Mouse (Mus musculus): ENCODE results near the gene Ttll3.

The Ttll3 gene

GRCm38 (mm10) chr6:113388960-113389359 lies at the start of gene Ttll3:
Ttll3 (plus strand) TSS chr6:113389260.
- no peak for DNase-seq

DNA sequence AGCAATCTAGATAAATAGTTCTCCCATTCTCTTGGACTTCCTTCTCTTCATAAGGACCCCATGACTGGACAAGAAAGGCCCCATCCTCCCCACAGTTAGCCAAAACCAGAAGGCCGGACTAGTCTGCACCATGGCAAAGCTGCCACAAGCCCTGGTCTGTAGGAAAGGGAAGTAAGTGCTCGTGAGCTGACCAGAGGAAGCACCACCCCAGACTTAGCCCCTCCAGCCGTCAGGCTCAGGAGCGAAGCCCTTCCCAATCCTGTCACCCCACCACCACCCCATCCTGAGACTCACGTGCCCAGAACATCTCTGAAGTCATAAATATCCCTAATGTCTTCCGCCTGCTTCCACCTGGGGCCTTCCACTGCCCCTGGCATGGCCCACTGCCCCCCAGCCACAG lies 47.5 kb upstream of the Ttll3 start:
- no peak for DNase-seq

DNA sequence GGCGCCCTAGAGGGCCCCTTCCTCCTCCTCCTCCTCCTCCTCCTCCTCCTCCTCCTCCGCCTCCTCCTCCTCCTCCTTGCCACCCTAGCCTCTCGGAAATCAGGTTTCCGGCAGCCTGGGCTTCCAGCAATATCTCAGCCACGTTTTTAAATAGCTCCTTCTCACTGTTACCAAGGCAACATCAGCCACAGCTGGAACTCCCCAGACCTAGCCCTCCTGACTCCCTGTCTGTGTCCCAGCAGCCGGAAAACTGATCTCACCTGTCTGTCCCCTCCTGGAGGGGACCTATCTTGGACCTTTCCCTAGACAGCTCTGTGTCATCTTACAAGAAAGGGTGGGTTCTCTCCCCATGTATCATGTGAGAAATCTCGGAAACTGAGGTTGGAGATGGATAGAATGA lies 46.8 kb upstream of the Ttll3 start:
- DNase-seq: no peak

DNA sequence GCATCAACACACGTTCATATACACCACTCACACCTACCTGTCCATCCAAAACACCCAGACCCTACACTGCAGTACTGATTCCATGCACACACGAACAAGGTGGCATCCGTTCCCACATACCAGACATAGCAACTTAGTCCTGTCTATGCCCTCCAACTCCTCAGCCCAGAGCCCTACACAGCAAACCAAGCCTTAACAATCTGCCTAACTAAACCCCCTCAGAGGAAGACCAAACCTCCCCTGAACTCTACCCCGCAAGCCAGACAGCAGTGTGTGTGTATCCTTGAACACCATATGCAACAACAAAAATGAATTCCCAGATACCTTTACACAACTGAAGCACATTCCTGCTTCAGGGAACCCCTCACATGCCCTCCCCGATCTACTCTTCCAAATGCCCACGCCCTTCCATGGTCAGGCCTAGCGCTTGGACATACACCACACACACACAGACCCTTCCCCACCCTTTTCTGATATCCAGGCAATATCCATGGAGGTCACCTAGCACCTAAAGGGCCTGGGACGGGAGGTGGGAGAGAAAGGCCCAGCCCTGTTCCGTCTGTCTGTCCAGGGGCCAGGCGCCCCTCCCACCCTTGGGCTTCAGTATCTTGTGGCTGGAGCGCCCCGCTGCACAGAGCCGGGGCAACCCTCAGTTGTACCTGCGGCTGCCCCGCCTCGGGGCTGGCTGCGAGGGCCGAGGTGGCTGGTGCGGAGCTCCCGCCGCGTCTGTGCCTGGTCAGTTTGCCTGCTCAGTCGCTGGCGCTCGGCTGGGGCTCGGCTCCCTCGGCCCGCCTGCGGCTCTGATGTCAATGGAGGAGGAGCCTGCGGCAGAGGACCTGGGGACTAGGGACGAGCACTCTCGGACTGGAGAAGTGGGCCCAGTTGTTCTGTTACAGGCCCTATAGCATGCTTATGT lies 45.6 kb upstream of the Ttll3 start, which contains the start of gene Camk1:
TSS of gene Camk1 (minus strand) at position 808 of the 916 bp plus-strand sequence.
- peak; percentile 70 for DNase-seq

DNA sequence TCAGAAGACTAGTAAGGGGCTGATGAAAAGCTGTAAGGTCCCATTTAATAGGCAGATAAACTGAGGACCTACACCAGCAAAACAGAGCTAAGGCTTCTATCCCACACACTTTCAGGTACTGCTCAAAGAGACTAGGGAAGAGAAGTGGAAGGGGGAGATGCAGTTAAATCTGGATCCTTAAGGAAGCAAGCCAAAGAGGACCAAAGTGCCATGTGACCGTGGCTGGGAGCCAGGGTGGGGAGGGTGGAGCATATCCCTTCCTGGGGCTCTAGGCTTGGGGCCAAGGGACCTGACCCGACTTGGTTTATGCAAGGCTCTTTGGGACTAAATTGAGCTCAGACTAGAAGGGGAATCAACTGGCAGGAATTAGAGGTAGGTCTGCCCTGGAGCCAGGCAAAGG lies 44.7 kb upstream of the Ttll3 start:
- DNase-seq: peak; percentile 53

- no peak for DNase-seq
Observed at GRCm38 (mm10) chr6:113346897-113347296, 42.2 kb upstream of the Ttll3 start.

- DNase-seq: no peak
Observed at GRCm38 (mm10) chr6:113350538-113350937, 38.5 kb upstream of the Ttll3 start.

- DNase-seq: no peak
Observed at GRCm38 (mm10) chr6:113351161-113351560, 37.9 kb upstream of the Ttll3 start.

- DNase-seq: no peak
Observed at GRCm38 (mm10) chr6:113351653-113352052, 37.4 kb upstream of the Ttll3 start.

GRCm38 (mm10) chr6:113352820-113353219 lies 36.2 kb upstream of the Ttll3 start:
- no peak for DNase-seq

DNA sequence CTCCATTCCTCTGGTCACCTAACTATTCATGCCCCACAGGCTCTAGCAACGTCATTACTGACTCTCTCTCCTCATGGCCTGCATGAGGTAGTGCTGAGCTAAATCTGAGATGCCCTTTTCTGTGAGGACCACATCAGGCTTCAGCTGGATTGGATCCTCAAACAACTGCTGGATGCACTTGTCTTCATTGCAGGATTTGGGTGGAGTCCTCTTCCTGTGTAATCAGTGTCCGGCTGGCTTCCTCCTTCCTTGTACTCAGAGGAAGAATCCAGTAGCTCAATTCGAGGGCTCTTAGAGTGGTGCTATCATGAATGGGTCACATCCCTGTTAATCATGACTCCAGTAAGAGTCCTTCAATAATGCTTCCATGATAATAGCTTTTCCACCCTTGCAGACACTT lies 35.4 kb upstream of the Ttll3 start:
- no peak for DNase-seq

- DNase-seq: no peak
Observed at GRCm38 (mm10) chr6:113361476-113361875, 27.6 kb upstream of the Ttll3 start.

DNA sequence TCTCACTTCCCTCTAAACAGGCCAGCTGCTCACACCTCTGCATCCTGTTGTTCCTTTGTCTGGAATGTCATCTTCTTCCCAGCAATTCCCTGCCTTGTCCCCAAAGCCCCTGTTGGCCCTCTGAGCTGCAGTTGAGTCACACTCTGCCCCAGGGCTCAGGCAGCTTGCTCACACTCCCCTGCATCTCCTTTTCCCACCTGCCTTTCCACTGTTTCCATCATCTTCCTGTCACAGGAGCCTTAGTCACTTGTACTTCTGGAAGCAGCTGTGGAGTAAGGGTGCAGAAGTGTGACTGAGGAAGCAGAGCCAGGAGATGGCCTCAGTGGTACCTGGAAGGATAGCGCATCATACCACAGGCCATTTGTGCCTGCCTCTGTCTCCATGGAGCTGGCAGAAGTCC lies 26.8 kb upstream of the Ttll3 start:
- no peak for DNase-seq

- DNase-seq: no peak
Observed at GRCm38 (mm10) chr6:113364518-113365135, 24.4 kb upstream of the Ttll3 start.

GRCm38 (mm10) chr6:113366639-113367038 lies 22.4 kb upstream of the Ttll3 start:
- DNase-seq: no peak

DNA sequence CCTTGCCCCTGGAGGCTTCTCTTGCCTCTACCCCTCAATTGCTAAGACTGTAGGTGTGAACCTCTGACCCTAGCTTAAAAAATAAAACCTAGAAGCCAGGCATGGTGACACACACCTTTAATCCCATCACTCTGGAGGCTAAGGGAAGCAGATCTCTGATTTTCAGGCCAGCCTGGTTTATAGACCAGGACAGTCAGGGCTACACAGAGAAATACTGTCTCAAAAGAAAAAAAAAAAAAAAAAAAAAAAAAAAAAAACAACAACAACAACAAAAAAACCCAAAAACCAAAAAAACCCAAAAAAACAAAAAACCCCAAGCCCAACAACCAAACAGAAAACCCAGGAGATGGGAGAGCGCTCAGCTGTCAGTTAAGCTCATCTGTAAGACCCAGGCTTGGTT lies 21.5 kb upstream of the Ttll3 start:
- no peak for DNase-seq

DNA sequence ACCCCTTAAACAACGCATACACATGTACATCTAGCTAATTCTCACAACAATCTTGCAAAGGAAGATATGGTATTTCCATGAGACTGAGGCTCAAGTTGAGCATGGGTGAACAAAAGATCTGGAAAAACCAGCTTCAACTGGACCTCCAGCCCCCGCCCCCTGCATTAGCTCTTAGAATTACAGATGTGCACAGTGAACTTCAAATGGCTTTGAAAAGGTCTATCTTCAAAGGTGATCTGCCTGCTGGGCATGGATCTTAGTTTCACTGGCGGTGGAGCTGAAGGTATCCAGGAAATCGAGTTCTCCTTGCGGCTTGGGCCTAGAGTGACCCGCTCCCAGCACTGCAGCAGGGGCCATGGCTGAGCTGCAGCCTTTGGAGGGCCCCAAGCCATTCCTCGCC lies 20.9 kb upstream of the Ttll3 start:
- no peak for DNase-seq

DNA sequence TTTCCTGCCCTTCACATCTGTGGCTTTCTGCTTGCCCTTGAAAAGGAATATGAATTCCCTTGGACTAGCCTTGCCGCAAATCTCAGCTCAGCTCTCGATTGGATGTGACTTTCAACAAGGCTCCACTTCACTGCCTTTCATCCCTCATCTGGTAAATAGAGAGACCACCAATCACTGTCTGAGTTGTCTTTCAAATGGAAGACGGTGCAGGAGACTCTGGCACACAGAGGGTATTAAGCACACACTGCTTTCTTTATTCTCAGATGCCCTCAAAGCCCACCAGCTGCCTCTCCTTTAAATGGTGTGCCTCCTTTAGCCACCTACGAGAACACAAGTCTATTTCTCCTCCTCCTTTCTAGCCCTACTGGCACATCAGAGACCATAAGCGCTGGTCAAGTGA lies 20.5 kb upstream of the Ttll3 start:
- DNase-seq: no peak

DNA sequence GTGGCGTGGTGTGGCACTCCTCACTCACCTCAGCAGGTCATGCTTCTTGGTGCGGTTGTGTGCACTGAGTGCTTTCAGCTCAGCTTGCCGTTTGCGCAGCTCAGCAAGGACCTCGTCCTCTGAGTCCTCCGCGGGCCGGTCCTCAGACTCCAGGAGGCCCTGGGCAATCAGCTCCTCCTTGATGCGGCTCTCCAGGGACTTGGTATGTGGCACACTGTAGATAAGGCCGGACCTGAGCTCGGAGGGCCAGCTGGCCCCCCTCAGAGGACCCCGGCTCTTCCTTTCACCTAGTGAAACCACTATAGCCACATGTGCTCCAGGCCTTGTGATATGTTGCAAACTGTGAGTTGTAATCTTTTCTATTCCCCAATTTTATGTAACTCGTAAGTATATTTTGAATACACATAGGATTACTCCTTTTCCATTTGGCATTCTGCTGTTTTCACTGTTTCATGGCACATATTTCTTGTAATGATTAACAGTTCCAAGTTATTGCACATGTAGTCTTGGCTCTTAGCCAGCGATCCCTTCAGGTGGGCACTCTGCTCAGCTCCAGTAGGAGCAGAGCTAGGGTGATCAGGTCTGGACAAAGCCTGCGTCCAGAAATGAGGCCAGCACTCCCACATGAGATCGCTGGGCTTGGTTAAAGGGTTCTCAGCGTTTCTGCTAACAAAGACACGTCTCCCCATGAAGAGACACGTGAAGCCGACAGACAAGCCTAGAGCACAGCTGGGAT lies 18.7 kb upstream of the Ttll3 start:
- no peak for DNase-seq

DNA sequence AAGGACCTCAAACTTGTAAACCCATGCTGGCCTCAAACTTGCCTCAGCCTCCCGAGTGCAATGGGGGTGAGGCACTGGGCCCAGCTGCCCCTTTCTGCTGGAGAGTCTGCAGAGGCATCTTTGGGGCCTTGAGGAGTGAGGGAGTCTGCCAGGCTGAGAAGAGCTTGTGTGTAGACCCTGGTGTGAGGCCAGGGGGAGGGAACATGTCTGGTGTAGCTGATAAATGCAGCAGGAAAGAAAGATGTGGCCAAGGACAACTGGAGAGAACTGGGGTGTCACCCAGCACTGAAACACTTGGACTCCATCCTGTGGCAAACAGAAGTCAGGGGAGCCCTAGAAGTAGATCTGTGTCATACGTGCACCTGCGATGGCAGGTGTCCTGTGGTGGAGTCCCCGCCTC lies 15.6 kb upstream of the Ttll3 start:
- DNase-seq: no peak

GRCm38 (mm10) chr6:113377172-113377495 lies 11.9 kb upstream of the Ttll3 start:
- no peak for DNase-seq

DNA sequence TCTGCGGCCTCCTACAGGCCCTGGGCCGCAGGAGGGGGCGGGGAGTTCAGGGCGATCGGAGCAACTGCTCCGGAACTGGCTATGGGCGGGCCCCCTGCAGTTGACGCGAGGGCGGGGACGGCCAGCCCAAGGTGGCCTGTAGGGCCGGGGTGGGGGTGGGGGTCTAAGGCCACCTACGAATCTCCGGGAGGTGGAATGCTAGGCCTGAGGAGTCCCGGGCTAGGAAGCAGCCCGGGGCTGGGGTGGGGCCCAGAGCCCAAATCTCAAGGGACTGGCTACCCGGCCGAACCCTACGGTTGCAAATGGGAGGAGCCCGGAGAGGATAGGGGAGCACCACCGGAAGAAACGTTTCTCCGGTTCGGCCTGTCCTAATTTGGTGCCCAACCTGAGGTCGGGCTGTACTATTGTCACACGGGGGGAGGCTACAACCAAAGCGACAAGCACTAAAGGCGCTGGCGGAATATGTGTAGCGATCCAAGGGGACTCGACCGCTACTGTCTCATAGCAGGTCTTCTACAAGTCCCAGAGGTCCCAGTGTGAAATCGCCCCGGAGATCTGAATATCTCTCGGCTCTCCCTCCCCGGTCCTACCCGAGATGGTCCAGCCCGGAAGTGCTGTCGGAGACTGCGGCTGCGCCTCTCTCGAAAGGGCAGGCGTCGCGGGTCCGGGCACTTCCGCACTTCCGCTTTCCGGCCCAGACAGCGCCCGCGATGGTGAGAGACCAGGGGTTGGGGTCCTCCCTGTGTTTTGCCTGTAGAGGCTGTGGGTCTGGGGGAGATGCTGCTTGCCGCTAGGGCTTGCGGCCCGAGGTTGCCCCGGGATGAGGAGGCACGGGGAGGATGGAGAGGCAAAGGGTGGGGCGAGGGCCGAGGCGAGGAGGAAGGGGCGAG lies 11.3 kb upstream of the Ttll3 start, which contains the start of the genes Tada3 and Arpc4:
TSS of gene Tada3 (minus strand) at position 388 of the 890 bp plus-strand sequence.
TSS of gene Arpc4 (plus strand) at position 620 of the 890 bp plus-strand sequence.
- DNase-seq: peak; percentile 89

DNA sequence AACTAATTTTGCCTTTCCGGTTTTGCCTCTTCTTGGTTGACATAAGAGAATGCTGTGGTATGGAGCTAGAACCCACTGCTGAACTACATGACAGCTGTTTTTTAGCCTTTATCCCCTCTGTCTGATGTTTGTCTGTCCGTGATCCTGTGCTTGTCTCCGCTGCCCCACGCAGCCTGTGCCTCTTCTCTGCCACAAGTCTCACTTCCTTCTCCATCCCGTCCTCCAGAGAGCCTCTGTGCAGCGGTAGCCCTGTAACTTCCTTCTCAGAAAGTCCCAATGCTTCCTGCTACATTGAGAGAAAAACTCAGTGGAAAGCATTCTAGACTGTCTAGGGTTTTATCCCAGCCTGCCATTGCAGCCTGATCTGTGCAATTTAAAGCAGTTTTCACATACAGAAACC lies 9.8 kb upstream of the Ttll3 start:
- DNase-seq: no peak

All from right cerebral cortex, postnatal 4 days (tissue).